Mouse (Mus musculus) liver, adult 2 months (tissue): ENCODE measurements at regions not wholly inside any gene's neighbourhood (a gene's known extent, or its start where the extent isn't known, plus 50 kb on each side); places are given as distances from the start of the nearest gene placed in this dataset.
"Not testable (repeated sequence)": the region's sequence is repeated elsewhere in the genome, so short reads cannot be mapped to it uniquely, and the experiment has no call there.

Experiments used
- DNase-seq: peaks from one replicate; pipeline ENCODE4 v3.0.0-alpha.2; 2011; ENCODE audit warnings: low read depth, low spot score; ENCODE audit errors: extremely low read depth
- H3K27ac ChIP-seq: fragments of 200-500 bp; replicated peaks from 2 replicates; pipeline ENCODE4 v1.5.1; 2012; ENCODE audit warnings: low read depth, mild to moderate bottlenecking, control low read depth, inconsistent platforms, low read length; ENCODE audit not compliant: insufficient read depth
- H3K27me3 ChIP-seq: fragments of 200-500 bp; 2 replicates; pipeline ENCODE4 v1.6.1; 2012; ENCODE audit warnings: mild to moderate bottlenecking, moderate library complexity, low read length, inconsistent platforms; ENCODE audit not compliant: control insufficient read depth, insufficient read depth
- H3K36me3 ChIP-seq: fragments of 200-500 bp; 2 replicates; pipeline ENCODE4 v1.6.1; 2012; ENCODE audit warnings: low read length, inconsistent platforms; ENCODE audit not compliant: control insufficient read depth, insufficient read depth
- H3K4me1 ChIP-seq: fragments of 200-500 bp; 2 replicates; pipeline ENCODE4 v1.6.1; 2011; ENCODE audit warnings: low read length; ENCODE audit not compliant: control insufficient read depth, insufficient read depth
- H3K4me3 ChIP-seq: fragments of 200-500 bp; 2 replicates; pipeline ENCODE4 v1.5.1; 2011; ENCODE audit warnings: low read depth, mild to moderate bottlenecking, control low read depth, low read length, moderate library complexity; ENCODE audit not compliant: insufficient read depth
- H3K79me2 ChIP-seq: fragments of 200-500 bp; 2 replicates; pipeline ENCODE4 v1.6.1; 2012; ENCODE audit warnings: inconsistent platforms, mild to moderate bottlenecking, low read length, moderate library complexity; ENCODE audit not compliant: control insufficient read depth, insufficient read depth
- H3K9ac ChIP-seq: fragments of 200-500 bp; 2 replicates; pipeline ENCODE4 v1.6.1; 2012; ENCODE audit warnings: low read depth, mild to moderate bottlenecking, control low read depth, inconsistent platforms, low read length
- CTCF ChIP-seq: fragments of 200-500 bp; IDR thresholded peaks from 2 replicates; pipeline ENCODE4 v1.5.1; 2011; ENCODE audit warnings: low read depth, low read length, control low read depth
- POLR2A ChIP-seq: fragments of 200-500 bp; IDR thresholded peaks from 2 replicates; pipeline ENCODE4 v1.6.1; 2011; ENCODE audit warnings: low read length, control low read depth; ENCODE audit not compliant: insufficient read depth; ENCODE audit errors: extremely low read depth
- WGBS: fragments of 180-500 bp; shearing (Covaris S2); methylation state at CpG from one replicate; pipeline ENCODE4 v1.1.7; 2018; 5-methylcytosine and 5-hydroxymethylcytosine counted together

GRCm38 (mm10) chr17:82674593-82674992 is 540.5 kb upstream of the Pkdcc start:
- Histone ChIP-seq H3K4me3 (no peak overlapping the region), H3K4me1 (no peaks in the 10 kb centered on the region), H3K27ac (no peak overlapping the region), H3K27me3 (no peaks in the 10 kb centered on the region), H3K79me2 (no peaks in the 10 kb centered on the region), H3K9ac (no peak overlapping the region), H3K36me3 (no peaks in the 10 kb centered on the region)
- no peak for DNase-seq
- 77% methylated on average over 2 of the region's 2 CpGs for WGBS
- no peak for TF ChIP-seq POLR2A
- no peak for TF ChIP-seq CTCF

GRCm38 (mm10) chr17:82666557-82666956 is 548.5 kb upstream of the Pkdcc start:
- H3K9ac ChIP-seq, H3K4me1 ChIP-seq, H3K36me3 ChIP-seq, H3K27me3 ChIP-seq, H3K4me3 ChIP-seq, H3K27ac ChIP-seq, DNase-seq, H3K79me2 ChIP-seq: not testable (repeated sequence)
- 91% methylated on average over 1 of the region's 1 CpGs for WGBS

DNA sequence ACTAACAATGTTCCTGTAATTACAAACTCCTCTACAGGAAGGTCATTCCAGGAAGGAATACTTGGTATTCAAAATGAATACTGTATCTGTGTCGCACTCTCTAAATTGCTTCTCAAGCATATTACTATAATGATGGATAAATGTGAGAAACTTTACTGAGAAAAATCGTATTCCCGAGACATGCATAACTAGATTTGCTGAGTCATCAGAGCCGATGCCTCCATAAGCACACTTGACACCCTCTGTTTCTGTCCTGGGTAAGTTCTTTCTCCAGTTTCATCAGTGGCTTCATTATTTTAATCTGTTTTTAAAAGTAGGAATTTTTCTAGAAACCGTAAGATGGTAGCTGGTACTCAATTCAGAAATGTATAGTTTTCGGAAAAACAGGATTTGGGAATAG is 550.7 kb upstream of the Pkdcc start:
- TF ChIP-seq POLR2A (no peak), CTCF (no peak)
- H3K27me3 ChIP-seq, result no peaks in the 10 kb centered on the region
- no peak for DNase-seq
- H3K79me2 ChIP-seq, result no peaks in the 10 kb centered on the region
- WGBS, result 93% methylated on average over 6 of the region's 6 CpGs
- no peak overlapping the region for H3K9ac ChIP-seq
- no peaks in the 10 kb centered on the region for H3K36me3 ChIP-seq
- H3K4me1 ChIP-seq, result no peaks in the 10 kb centered on the region
- no peak overlapping the region for H3K4me3 ChIP-seq
- H3K27ac ChIP-seq, result no peak overlapping the region

DNA sequence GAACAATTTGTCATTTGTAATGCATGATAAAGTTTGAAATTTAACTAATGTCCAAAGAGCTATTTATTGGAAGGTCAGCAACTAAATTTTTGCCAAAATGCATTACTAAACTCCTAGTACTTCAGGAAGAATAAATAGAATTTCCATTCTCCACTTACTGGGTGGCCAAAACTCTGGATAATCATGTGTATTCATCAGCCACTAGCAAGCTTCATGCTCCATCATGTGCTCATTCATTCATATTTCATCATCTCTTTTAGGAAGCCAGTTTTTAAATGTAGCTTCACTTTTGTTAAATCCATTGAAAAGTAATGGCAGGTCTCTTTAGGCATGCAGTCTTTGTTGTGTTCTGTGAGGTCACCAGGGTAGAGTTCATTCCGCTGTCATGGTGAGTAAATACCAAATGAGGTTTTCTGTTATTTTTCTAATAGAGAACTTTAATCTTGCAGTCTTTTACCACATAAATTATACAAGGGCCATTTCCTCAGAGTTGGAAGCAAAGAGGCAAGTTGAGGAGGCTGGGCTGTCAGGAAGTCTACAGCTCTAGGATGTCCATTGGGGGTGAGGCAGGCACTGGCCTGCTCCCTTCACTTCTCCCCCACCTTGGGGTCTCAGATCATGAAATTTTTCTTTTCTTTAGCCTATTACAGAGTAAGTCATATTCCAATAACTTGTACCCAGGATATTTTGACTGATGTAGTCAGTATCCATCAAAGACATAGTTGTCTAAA is 578.5 kb upstream of the Pkdcc start:
- Histone ChIP-seq H3K36me3 (no peaks in the 10 kb centered on the region), H3K27ac (no peak overlapping the region), H3K79me2 (no peaks in the 10 kb centered on the region), H3K27me3 (no peaks in the 10 kb centered on the region), H3K4me3 (no peak overlapping the region), H3K9ac (no peak overlapping the region), H3K4me1 (no peaks in the 10 kb centered on the region)
- DNase-seq, result peak; percentile 62
- no peak for TF ChIP-seq POLR2A
- TF ChIP-seq CTCF, result no peak
- 90% methylated on average over 1 of the region's 1 CpGs for WGBS

- H3K36me3 ChIP-seq, result no peaks in the 10 kb centered on the region
- peak; percentile 7 for DNase-seq
- H3K4me3 ChIP-seq, result no peak overlapping the region
- no peaks in the 10 kb centered on the region for H3K79me2 ChIP-seq
- H3K27me3 ChIP-seq, result no peaks in the 10 kb centered on the region
- no peak overlapping the region for H3K9ac ChIP-seq
- TF ChIP-seq CTCF (no peak), POLR2A (no peak)
- H3K27ac ChIP-seq, result no peak overlapping the region
- 62% methylated on average over 4 of the region's 4 CpGs for WGBS
- no peaks in the 10 kb centered on the region for H3K4me1 ChIP-seq
These were observed 579.2 kb upstream of the Pkdcc start for GRCm38 (mm10) chr17:82635849-82636248.

- no peaks in the 10 kb centered on the region for H3K4me1 ChIP-seq
- no peak for TF ChIP-seq POLR2A
- TF ChIP-seq CTCF, result no peak
- H3K79me2 ChIP-seq, result no peaks in the 10 kb centered on the region
- H3K36me3 ChIP-seq, result no peaks in the 10 kb centered on the region
- WGBS, result 72% methylated on average over 3 of the region's 3 CpGs
- no peak for DNase-seq
- no peak overlapping the region for H3K4me3 ChIP-seq
- H3K9ac ChIP-seq, result no peak overlapping the region
- no peak overlapping the region for H3K27ac ChIP-seq
- no peaks in the 10 kb centered on the region for H3K27me3 ChIP-seq
These were observed 608.4 kb upstream of the Pkdcc start for GRCm38 (mm10) chr17:82606642-82607175.
